Mouse (Mus musculus): Measurements from ENCODE around the gene Ugt1a6b.
"Not testable (repeated sequence)": the region's sequence is repeated elsewhere in the genome, so short reads cannot be mapped to it uniquely, and the experiment has no call there.

The Ugt1a6b gene

DNA sequence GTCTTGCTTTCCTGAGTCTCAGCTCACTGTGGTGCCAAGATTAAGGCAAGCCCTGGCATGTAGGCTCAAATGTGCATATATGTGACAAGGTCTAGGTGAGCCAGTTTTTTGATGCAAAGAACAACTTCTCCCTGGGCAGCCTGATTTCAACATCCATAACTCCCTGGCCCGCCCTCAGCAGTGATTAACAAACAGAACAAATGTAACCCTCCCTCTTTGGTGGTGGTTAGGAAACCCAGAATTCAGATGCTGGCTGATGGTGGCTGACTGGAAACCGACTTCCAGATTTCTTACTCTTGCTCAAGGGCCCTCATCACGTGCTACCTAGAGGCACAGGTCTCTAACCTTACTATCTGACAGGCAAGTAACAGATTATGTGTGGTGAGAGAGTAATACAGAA lies at the start of gene Ugt1a6b:
Gene Ugt1a6b (plus strand): TSS at position 234 of the 400 bp plus-strand sequence.
- DNase-seq (ENCODE audit: low read depth, low spot score): not testable (repeated sequence)

DNA sequence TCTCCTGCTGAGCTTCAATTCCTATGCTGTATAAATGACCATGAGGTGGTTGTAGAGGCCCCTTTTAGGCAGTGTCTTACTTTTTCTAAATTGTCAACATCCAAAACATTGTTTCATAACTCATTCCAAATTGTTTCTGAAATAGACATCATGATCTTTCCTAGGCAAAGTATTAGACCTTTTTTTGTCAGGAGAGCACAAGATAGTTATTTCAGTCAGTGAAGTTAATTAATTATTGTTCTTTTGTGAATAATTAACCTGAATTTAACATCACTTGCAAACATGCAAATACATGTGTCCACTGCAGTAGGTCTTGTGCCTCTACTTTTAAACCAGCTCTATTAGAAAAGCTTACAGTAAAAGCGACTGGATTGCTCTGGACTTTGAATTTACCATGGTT lies 48.0 kb upstream of the Ugt1a6b start, which contains the start of gene Ugt1a10:
Gene Ugt1a10 (plus strand): TSS at position 301 of the 400 bp plus-strand sequence.
- no peak for DNase-seq (ENCODE audit: low read depth, low spot score)

DNA sequence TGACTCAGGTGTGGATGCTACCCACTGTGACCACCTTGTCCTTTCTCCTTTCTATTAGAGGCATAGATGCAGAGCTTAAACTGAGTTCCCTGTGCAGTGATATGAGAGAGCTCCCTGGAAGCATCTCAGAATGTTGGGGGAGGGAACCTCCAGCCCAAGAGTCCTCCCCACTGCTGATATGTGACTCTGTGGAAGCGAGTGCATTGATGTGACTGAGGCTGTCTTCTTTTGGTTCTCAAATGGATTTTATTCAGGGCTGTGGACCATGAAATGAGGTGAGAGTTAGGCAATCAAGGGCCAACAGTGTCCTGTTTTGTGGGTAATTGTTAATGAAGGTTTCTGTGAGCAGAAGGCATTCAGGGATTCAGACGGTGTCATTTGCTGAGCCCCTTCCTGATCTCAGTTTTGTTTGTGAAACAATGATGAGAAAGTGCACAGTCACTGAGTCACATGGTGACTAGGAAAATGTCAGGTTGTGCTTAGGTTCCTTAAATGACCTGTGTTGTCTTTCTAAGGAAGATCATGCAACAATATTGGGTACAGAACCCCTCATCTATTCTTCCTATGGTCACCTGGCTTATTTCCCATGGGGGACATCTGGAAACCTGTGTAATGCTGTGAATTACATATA lies 36.5 kb upstream of the Ugt1a6b start:
- DNase-seq (ENCODE audit: low read depth, low spot score): not testable (repeated sequence)

DNA sequence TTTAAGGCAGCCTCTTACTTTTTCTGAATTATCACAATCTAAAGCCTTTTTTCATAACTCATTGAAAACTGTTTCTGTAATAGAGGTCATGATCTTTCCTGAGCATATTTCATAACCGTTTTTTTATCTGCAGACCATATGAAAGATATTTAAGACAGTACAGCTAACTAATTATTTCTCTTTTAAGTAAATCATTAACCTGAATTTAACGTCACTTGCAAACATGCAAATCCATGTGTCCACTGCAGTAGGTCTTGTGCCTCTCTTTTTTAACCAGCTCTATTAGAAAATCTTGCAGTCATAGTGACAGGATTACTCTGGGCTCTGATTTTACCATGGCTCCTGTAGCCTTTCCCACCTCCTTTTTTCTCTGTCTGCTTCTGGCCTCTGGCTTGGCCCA lies 32.6 kb upstream of the Ugt1a6b start, which contains the start of gene Ugt1a9:
Gene Ugt1a9 (plus strand): TSS at position 306 of the 400 bp plus-strand sequence.
- no peak for DNase-seq (ENCODE audit: low read depth, low spot score)

DNA sequence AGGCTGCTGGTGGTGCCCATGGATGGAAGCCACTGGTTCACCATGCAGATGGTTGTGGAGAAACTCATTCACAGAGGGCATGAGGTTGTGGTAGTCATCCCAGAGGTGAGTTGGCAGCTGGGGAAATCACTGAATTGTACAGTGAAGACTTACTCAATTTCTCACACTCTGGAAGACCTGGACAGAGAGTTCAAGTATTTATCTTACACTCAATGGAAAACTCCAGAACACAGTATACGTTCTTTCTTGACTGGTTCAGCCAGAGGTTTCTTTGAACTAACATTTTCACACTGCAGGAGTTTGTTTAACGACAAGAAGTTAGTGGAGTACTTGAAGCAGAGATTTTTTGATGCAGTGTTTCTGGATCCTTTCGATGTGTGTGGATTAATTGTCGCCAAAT lies 32.1 kb upstream of the Ugt1a6b start:
- DNase-seq (ENCODE audit: low read depth, low spot score): no peak

DNA sequence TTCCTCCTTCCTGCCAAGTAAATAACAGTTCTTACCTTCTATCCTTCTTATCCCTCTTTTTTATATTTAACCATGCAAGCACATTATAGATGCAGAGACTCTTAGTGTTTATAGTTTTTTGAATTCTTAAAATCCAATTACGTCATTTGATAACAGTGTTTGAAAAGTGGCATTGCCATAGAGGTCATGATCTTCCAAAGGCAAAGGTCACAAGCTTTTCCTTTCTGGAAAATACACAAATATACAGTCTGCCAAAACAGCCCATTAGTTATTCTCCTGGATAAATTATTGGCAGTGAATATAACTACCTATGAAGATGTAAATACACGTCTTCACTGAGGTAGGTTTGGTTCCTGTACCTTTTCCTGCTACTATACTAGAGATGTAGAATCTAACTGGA lies 28.6 kb upstream of the Ugt1a6b start:
- no peak for DNase-seq (ENCODE audit: low read depth, low spot score)

DNA sequence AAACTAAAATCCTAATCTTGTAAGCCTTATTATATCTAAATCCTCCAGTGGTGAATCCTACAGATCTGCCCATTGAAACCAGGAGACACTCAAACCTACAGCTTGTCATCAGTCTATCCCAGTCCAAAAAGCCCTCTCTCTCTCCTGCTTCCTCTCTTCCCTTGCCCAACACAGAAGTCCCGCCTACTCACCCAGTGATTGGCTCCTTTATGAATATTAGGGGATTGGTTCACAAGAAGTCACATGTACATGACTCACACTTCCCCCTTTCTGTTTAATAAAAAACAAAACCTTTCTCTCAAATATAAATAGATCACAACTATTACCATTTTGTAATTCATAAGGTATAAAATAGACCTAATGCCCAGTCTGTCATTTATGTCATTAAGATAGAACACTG lies 25.9 kb upstream of the Ugt1a6b start:
- DNase-seq (ENCODE audit: low read depth, low spot score): no peak

DNA sequence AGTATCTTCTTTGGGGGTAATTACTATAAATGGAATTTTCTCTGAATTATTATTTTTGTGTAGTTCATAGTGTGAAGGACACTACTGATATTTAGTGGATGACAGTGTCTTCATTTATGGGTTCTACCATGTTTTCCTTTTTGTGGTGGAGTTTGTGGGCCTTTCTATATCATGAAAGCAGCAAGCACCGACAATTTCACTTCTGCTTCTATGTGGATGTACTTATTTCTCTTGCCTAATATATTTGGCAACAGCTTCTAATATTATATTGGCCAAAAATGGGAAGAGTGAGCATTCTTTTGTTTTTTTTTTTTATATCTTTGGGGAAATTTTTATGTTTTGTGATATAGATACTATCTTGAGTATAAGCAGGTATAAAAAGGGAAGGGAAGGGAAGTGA lies 21.4 kb upstream of the Ugt1a6b start:
- DNase-seq (ENCODE audit: low read depth, low spot score): no peak

DNA sequence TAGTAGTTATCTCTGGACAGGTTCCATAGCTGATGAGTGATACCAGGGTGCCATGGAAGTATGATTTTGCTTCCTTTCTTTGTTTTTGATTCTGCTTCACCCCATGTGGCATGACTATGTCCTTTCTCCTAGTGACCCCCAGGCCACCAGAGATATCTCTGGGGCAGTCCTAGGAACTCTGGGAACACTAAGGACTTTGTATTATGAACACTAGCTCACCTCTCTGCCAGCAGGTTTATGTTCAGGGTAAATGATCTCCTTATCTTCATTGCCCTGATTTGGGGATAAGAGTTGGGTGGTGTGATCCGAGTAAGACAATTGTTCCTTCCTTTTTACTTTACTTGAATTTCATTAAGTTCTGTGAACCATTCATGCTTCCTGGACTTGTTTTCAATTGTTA lies 16.9 kb upstream of the Ugt1a6b start:
- DNase-seq (ENCODE audit: low read depth, low spot score): no peak

DNA sequence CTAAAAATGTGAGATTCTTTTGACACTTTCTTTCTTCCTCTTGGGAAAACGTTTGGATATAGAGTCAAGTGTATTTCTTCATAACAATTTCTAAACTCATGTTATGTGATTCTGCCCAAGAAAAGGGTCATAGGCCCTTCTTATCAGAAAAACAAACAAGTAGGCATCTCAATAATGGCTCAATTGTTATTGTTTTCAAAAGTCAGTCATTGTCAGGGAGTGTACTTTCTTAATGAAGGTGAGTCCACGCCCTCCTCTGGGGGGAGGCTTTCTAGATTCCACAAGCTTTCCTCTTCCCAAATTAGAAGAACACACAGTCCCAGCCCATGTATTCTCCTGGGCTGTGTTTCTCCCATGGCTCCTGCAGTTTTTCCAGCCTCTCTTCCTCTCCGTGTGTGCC lies 15.5 kb upstream of the Ugt1a6b start, which contains the start of gene Ugt1a8:
Gene Ugt1a8 (plus strand): TSS at position 301 of the 400 bp plus-strand sequence.
- no peak for DNase-seq (ENCODE audit: low read depth, low spot score)

DNA sequence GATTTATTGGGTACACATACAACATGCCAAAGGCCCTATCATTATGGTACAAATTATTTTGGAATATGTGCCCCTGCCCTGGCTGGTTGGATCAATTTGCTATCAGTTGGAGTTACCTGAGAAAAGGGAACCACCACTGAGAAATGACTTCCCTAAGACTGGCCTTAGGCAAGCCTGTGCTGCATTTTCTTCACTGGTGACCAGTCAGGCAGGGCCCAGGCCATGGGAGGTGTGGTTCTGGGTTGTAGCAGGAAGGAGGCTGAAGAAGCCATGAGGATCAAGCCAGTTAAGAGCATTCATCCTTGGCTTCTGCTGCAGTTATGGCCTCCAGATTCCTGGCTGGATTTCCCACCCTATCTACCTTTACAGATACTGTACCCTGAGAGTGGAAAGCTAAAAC lies 10.7 kb upstream of the Ugt1a6b start:
- no peak for DNase-seq (ENCODE audit: low read depth, low spot score)

DNA sequence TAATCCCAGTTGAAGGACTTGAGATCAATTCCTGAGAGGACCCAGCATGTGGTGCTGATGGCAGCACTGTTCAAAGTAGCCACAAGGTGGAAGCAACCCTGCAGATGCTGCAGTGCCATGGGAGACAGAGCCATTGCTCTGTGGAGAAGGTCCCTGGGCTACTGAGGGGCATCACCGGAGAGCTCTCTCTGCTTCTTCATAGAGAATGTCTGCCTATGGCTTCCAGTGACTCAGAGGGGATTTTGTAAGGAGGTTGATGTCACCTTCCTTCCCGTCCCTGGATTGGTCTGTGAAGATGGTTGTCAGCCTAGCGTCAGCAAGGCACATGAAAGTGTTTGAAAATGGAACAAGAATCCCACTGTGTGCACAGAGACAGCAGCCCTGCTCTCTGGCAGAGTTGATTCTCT lies 8.8 kb upstream of the Ugt1a6b start:
- not testable (repeated sequence) for DNase-seq (ENCODE audit: low read depth, low spot score)

DNA sequence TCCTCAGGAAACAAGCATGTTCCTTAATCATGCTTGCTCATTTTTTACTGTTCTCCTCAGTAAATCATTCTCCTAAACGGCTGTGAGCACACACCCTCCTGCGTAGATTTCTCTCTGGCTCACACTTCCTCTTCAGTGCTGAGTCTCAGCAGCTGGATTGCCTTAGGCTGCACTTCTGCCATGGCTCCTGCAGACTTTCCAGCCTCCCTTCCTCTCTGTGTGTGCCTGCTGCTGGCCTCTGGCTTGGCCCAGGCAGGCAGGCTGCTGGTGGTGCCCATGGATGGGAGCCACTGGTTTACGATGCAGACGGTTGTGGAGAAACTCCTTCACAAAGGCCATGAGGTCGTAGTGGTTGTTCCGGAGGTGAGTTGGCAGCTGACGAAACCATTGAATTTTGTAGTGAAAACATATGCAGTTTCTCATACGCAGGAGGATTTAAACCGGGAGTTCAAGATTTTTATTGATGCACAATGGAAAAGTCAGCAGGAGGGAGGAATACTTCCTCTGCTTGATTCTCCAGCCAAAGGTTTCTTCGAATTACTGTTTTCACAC lies 8.0 kb upstream of the Ugt1a6b start, which contains the start of gene Ugt1a7c:
Gene Ugt1a7c (plus strand): TSS at position 122 of the 552 bp plus-strand sequence.
- peak; percentile 24 for DNase-seq (ENCODE audit: low read depth, low spot score)

DNA sequence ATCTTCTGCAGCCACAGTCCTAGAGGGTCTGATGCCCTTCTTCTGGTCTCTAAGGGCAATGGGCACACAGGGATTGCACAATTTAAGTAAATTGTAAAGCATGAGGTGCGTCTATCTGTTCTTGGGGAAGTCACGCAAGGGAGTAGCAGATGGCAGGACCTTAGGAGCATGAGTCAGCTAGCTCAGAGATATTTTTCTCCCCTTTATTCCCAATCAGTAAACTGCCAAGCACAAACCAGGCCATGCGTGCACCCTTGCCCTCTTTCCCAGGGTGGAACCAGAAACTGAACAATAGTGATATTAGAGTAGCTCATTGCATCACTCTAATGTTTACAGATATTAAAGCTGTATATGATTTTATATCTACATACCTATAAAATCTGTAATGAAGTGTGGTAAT lies 4.5 kb upstream of the Ugt1a6b start:
- DNase-seq (ENCODE audit: low read depth, low spot score): not testable (repeated sequence)

DNA sequence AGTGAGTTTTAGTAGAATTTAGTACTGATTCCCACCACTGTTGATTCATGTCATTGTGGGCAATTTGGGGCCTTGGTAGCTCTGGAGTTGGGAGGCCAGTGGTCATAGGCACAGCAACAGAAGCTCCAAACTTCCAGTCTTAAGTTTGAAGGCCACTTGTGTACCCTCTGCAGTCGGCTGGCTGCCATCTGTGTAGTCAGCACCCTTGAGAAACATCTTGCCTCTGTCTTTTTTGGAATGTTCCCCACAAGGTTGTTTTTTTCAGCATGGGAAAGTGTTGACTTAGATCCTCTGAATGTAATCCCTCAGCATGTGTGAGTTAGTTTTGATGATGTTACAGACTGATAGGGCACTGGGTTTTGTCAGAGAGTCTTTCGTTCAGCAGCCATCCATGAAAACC lies 3.4 kb upstream of the Ugt1a6b start:
- DNase-seq (ENCODE audit: low read depth, low spot score): not testable (repeated sequence)

DNA sequence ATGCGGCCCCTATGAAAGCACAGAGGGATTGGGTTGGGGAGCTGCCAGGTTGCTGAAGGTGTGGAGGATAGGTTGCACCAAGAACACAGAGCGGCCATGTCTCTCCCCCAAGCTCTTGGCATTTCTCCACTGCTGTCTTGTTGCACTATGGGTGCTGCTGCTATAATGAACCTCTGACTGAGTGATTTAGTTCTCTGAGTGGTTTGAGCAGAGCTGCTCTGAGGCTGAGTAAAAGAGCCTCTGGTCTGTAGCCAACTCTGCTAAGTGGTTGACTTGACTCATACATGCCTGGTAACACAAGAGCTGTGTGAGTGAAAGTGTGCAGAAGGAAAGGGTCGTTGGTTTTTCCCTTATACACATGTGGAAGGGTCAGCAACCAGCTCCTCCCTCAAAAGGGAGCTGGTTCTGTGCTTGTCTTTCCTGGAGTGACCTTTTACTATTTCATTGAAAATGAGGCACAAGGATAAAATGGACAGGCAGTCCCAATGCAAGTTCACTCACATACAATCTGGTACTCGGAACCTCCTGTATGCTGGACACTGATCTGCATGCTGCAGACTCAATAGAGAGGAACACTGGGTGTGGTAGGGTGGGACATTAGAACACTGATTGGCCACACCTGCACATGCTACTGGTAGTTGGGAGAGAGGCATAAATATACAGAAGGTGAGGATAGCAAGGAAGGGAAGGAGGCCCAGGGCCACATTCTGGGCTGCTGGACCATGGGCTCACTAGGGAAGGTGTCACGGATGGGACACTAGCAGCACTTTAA lies 831 bp downstream of the Ugt1a6b start:
- DNase-seq (ENCODE audit: low read depth, low spot score): not testable (repeated sequence)

DNA sequence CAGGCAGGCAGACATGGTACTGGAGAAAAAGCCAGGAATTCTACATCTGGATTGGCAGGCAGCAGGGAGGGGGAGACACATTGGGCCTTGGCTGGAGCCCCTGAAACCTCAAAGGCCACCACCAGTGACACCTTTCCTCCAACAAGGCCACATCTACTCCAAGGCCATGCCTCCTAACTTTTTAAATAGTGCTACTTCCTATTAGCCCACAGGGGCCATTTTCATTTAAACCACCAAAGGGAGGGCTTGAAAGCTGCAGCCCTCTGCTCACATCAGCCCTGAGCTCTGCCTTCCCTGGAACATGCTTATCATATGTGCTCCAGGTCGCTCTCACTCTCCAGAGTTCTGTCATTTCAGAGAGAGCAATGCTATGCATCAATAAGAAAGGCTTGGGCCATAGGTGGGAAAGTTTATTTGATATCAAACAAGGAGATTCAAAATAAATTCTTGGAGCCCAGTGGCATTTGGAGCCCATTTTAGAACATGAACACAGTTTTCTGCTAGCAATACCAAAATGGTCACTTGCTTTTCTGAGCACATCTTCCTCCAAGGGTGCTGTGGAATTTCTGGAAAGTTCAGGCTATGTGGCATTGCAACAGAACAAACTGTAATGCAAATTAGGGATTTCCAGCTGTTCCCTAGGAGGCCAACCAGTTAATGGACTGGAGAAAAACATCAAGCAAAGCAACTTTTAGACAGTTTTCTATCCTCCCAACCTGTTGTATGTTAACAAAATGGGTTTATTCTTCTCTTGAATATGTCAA lies 1.8 kb downstream of the Ugt1a6b start:
- DNase-seq (ENCODE audit: low read depth, low spot score): no peak

DNA sequence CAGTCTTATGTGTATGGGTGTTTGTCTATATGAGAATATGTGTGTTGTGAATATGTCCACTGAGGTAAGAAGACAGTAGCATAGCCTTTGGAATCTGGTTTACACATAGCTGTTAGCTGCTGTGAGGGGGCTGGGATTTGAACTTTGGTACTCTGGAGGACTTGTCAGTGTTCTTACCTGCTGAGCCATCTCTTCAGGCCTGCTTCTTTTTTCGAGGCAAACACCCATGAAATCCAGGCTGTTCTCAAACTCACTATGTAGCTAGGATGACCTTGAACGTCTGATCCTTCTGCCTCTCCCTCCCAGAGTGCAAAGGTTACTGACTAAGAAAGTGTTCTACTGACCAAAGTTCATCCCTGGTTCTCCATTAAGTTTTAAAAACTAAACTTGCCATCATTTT lies 2.6 kb downstream of the Ugt1a6b start:
- DNase-seq (ENCODE audit: low read depth, low spot score): no peak

DNA sequence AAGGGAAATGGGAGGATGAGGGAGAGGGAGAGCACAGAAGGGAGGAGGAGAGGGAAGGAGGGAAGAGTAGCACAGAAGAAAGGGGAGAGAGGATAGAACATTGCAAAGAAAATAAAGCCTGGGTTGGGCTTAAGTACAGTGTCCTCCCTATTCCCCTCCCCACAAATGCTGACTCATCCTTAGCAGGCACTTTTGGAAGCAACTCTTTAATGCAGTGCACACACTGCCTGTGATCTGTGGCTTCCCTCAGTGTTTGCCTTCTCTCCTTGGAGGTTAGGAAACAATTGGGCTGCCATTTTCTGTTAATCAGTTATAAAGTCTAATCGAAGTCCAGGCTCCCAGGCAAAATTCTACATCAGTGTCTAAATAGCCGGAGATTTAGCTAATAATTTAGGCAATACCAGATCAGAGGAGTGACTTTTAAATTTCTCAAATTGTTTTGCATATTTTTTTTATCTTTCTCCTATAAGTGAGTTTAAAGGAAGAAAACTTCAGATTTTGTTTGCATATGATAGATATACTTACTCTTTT lies 6.0 kb downstream of the Ugt1a6b start:
- not testable (repeated sequence) for DNase-seq (ENCODE audit: low read depth, low spot score)

DNA sequence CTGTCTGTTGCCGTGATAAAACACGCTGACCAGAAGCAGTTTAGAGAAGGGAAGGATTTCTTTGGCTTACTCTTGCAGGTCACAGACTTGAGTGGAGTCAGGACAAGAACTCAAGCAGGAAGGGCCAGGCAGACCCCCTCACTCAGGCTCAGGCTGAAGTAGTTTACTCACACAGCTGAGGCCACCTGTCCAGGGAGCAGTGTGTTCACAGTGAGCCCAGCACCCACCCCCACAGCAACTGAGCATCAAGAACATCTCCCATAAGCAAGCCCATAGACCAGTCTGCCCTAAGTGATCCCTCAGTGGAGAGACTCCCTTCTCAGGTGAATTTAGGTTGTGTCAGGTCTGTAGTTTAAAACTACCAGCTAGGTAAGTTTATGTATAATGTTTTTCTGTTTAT lies 6.6 kb downstream of the Ugt1a6b start:
- not testable (repeated sequence) for DNase-seq (ENCODE audit: low read depth, low spot score)

DNA sequence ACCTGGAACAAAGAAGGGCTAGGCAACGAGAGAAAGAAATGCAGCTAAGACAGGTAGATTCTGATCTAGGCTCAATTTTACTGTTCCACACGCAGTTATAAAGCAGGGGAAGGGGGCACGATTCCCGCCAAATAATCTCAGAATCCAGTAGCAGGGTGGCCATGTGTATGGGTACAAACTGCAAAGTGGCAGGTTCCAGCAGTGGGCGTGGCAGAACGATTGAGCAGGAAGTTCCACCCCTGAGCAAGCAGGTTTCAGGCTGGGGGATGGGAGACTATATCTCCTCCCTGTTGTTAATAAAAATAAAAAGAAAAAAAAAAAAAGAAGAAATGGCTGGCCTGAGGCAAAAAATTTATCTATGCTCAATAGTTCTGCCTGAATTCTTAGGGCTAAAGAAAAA lies 9.7 kb downstream of the Ugt1a6b start:
- DNase-seq (ENCODE audit: low read depth, low spot score): not testable (repeated sequence)

Measured in skeletal muscle tissue, adult 2 months (tissue).